Mouse (Mus musculus) large intestine, adult 2 months (tissue): ENCODE data around the gene Isyna1. TPM values are rescaled to one million over a fixed set of nuclear protein-coding genes. Genes with fewer than 3 reads are reported as not detected.

ENCODE experiments used
- DNase-seq: peaks from one replicate; pipeline ENCODE4 v3.0.0-alpha.2; 2012; ENCODE audit warnings: low read depth, low spot score
- WGBS: fragments of 180-500 bp; shearing (Covaris S2); methylation state at CpG from one replicate; pipeline ENCODE4 v1.1.7; 2018; 5-methylcytosine and 5-hydroxymethylcytosine counted together
- polyA plus RNA-seq: library from polyadenylated mRNA; depleted of rRNA; stranded (reverse); fragments of >200 nt; gene quantifications from 2 replicates; pipeline ENCODE4 v1.2.3, GENCODE M21; 2012; rRNA removed

Isyna1 gene
- polyA plus RNA-seq, 1 experiment, result 108 TPM

DNA sequence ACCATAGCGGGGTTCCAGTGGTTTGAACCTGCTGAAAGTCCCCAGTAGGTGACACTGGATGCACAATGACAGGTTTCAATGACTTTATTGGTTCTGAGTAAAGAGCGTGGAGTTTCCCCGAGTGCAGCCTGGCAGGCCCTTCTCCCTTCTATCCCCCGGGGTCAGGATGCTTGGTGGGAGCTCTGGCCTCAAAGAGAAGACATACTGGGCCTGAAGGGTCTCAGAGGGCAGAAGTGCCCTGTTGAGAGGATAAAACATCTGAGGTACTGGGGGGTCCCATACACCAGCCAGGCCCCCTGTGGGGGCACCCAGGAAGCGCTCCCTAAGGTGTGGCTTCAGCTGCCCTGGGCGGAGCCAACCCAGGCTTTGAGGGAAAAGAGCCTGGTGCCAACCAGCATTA lies 52.2 kb downstream of the Isyna1 start:
- no peak for DNase-seq
- WGBS, result 44% methylated on average over 6 of the region's 6 CpGs

DNA sequence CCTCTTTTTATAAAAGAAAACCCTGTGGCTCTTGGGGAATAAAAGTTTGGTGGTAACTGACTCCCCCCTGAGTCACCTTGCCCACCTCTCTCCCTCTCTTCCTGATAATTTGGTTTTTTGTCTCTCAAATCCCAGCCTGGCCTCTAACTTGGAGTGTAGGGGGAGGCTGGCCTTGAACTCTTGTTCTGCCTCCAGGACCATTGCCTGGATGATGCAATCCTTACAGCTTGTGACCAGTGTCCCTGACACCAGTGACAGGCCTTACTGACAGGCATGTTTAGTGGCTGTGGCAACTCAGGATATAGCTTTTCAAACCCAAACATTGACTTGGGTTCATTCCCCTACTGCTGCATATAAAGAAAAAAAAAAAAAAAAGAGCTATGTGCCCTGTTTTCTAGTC lies 52.6 kb downstream of the Isyna1 start:
- no peak for DNase-seq

Other genes starting within 250 kb of the Isyna1 start
- gene Upf1, start 241.1 kb upstream of the Isyna1 start, polyA plus RNA-seq, result 24.5 and 35.3 TPM in 2 replicates
- gene Comp, start 220.8 kb upstream of the Isyna1 start, polyA plus RNA-seq, result 0.15 and 0.25 TPM in 2 replicates
- 7.6 and 9.3 TPM in 2 replicates for gene Crtc1, start 154.8 kb upstream of the Isyna1 start, polyA plus RNA-seq
- gene Klhl26, start 117.4 kb upstream of the Isyna1 start, polyA plus RNA-seq, result 16.8 and 22.1 TPM in 2 replicates
- 2.1 and 2.4 TPM in 2 replicates for gene Tmem59l, start 107.0 kb upstream of the Isyna1 start, polyA plus RNA-seq
- 1.1 and 2.0 TPM in 2 replicates for gene Crlf1, start 101.2 kb upstream of the Isyna1 start, polyA plus RNA-seq
- 137 and 159 TPM in 2 replicates for gene Rex1bd, start 87.6 kb upstream of the Isyna1 start, polyA plus RNA-seq
- 768 and 796 TPM in 2 replicates for gene Uba52, start 83.6 kb upstream of the Isyna1 start, polyA plus RNA-seq
- 422 and 497 TPM in 2 replicates for gene Fkbp8, start 66.6 kb upstream of the Isyna1 start, polyA plus RNA-seq
- gene Kxd1, start 66.4 kb upstream of the Isyna1 start, polyA plus RNA-seq, result 64.3 and 72.6 TPM in 2 replicates
- 24.9 and 28.2 TPM in 2 replicates for gene Ell, start 54.9 kb upstream of the Isyna1 start, polyA plus RNA-seq
- 110 and 122 TPM in 2 replicates for gene Ssbp4, start 14.5 kb downstream of the Isyna1 start, polyA plus RNA-seq
- 7.3 and 8.5 TPM in 2 replicates for gene Lrrc25, start 21.8 kb downstream of the Isyna1 start, polyA plus RNA-seq
- 1.8 and 2.2 TPM in 2 replicates for gene Gdf15, start 38.1 kb downstream of the Isyna1 start, polyA plus RNA-seq
- gene Pgpep1, start 66.0 kb downstream of the Isyna1 start, polyA plus RNA-seq, result 52.0 and 73.1 TPM in 2 replicates
- gene Lsm4, start 78.9 kb downstream of the Isyna1 start, polyA plus RNA-seq, result 147 TPM in 2 replicates
- gene Jund, start 104.6 kb downstream of the Isyna1 start, polyA plus RNA-seq, result 345 and 364 TPM in 2 replicates
- 0.01 TPM in 1 of 2 replicates, not detected in the other for gene Iqcn, start 109.1 kb downstream of the Isyna1 start, polyA plus RNA-seq
- gene Gm3336, start 124.2 kb downstream of the Isyna1 start, polyA plus RNA-seq, result 59.5 and 63.8 TPM in 2 replicates
- 7.7 and 7.9 TPM in 2 replicates for gene Pde4c, start 129.3 kb downstream of the Isyna1 start, polyA plus RNA-seq
- 21.5 and 24.6 TPM in 2 replicates for gene Rab3a, start 160.3 kb downstream of the Isyna1 start, polyA plus RNA-seq
- 68.6 and 76.1 TPM in 2 replicates for gene Mpv17l2, start 166.6 kb downstream of the Isyna1 start, polyA plus RNA-seq
- gene Pik3r2, start 182.3 kb downstream of the Isyna1 start, polyA plus RNA-seq, result 82.1 and 105 TPM in 2 replicates
- gene Mast3, start 210.7 kb downstream of the Isyna1 start, polyA plus RNA-seq, result 24.2 and 38.6 TPM in 2 replicates
- gene Il12rb1, start 214.1 kb downstream of the Isyna1 start, polyA plus RNA-seq, result 2.4 and 4.2 TPM in 2 replicates
- gene Arrdc2, start 245.3 kb downstream of the Isyna1 start, polyA plus RNA-seq, result 22.2 and 25.7 TPM in 2 replicates